Mouse (Mus musculus): ENCODE results near the gene Kcnf1. TPM values are rescaled to one million over a fixed set of nuclear protein-coding genes. Genes with fewer than 3 reads are reported as not detected.
"Not testable (repeated sequence)": the region's sequence is repeated elsewhere in the genome, so short reads cannot be mapped to it uniquely, and the experiment has no call there.

Gene Kcnf1
- total RNA-seq, 2 experiments from 2014 or later: not detected

DNA sequence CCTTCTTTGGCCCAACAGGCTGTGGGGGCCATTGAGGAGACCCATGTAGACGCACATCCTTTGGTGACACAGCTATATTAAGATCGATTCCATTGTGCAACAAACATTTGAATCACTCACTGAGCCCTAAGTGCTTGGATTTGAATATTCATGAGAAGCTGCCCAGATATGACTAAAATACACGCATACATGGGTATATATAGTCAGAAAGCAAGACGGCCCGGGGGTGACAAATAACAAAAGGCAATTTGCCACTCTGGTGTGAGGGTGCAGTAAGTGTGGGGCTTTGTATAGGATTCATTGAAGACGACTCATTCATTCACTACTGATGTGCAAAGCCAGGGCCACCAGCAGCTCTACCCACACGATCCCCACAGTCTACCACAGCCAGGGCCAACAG, 17.1 kb downstream of the Kcnf1 start:
- ATAC-seq (replicated peaks; ENCODE audit: poor library complexity): no peak

DNA sequence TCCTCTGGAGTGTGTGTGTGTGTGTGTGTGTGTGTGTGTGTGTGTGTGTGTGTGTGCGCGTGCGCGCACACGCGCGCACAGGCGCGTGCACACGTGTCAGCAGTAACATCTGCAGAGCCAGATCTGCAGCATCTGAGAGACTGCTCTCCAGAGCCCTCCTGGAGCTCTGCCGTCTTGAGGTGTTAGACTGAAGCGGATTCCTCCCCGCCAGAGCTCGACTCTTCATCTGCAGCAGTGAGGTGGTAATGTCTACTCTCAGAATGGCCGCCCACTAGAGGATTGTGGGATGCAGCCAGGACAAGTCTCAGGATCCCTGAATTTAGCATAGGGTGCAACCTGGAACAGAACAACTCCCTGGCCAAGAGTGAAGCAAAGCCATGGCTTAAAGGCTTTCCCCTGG, 19.1 kb downstream of the Kcnf1 start:
- ATAC-seq (replicated peaks; ENCODE audit: poor library complexity): no peak

DNA sequence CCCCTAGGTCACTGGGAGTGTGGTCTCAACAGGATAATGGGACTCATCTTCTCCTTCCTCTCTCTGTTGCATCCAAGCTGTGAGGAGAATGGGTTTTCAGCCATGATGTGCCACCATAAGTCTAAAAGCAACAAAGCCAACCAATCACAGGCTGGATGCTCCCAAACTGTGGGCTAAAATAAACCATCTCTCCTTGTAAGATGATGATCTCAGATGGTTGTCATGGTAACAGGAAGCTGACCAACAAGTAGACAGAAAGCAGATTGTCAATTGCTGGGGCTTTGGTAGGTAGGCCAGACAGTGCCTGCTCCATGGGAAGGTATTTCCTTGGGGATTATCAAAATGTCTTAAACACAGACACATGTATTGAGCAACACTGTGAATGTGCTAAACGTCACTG, 20.9 kb downstream of the Kcnf1 start:
- no peak for ATAC-seq (replicated peaks; ENCODE audit: poor library complexity)

DNA sequence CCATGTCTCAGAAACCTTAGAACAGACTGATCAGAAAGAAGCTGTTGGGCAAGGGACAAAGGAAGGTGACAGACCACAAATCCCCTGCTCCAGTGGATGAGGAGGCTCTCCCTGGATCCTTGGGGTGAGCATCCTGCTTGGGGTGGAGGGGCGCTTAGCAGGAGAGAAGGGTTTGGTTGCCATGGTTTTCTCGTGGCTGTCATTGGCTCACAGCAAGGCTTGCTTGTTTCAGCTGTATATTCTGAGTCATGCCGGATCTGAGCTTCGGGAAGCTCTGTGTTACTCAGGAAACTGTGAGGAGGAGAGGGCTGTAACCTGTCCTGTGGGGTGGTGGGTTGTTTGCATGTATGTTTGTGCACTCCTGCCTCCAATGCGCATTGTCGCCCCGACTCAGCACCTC, 23.8 kb downstream of the Kcnf1 start:
- no peak for ATAC-seq (replicated peaks; ENCODE audit: poor library complexity)

DNA sequence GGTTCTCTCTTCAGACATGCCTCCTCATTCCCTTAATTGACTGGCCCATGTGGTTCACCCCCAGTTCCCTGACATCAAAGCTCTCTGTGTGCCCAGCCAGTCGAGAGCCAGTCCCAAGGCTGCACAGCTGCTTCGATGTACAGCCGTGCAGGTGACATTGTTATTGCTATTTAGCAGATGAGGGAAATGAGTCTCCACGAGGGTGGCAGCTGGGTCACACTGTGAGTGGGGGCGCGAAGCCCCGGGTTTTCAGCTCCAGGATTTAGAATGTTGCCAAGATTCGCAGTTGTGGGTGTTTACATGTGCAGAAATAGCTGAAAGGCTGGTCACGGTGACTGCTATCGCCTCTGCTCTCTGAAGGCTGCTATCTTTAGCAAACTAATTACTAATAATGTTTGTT, 27.8 kb downstream of the Kcnf1 start:
- ATAC-seq (replicated peaks; ENCODE audit: poor library complexity): no peak

DNA sequence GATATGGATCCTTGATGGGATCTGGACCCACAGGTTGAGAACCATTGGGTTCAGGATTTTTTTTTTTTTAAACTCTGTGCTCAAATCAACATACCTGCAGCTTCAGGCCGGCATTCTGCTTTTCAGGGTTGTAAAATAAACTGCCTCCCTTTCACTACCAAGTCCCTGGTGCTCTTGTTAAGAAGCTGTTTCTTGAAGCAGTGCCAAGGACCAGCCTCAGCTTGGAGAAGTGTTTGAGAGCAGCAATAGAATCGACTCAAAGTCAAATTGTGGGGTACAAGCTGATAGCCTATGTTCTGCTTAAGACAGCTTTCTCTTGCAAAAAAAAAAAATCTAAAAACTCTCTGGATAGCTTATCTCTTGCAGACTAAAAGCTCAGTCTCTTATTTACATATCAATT, 34.9 kb downstream of the Kcnf1 start:
- ATAC-seq (replicated peaks; ENCODE audit: poor library complexity): no peak

DNA sequence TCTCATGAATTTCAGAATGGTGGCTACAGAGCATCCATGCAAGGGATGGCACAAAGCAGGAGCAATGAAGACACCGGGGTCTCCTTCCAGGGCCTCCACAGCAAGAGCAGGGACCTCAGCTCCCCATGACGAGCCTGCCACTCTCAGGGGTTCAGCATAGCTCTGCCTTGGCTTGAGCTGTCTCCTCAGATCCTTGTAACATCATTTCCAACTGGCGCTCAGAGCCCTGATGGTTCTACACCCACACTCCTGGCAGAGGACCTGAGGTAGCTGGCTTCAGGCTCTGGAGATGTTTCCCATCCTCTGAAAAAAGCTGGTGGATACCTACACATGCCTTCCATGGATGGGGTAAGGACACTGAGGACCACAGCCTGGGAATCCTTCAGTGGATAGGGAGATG, 36.3 kb downstream of the Kcnf1 start:
- ATAC-seq (replicated peaks; ENCODE audit: poor library complexity): no peak

DNA sequence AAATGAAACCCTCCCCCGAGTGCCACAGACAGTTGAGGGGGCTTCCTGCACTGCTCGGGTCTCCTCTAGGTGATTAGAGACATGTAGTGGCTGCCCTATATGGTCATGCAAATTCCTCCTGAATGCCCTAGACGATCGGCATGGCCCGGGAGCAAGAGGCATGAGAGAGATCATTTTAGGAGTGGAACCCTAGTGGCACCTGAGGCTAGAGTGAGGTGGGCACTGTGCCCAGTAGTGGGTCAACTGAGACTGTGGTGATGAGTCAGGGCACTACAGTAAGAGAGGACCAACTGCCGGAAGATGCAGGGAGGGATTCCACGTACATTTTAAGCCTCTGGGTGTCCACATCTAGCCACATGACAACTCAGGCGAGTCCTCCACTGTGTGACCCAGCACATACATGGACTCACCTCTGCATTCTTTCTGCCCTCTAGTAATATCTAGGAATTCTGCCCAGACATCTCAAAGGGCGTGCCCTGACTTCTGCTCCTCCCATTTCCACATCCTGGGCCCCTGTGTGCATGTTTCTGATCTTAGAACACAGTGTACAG, 42.1 kb downstream of the Kcnf1 start:
- no peak for ATAC-seq (replicated peaks; ENCODE audit: poor library complexity)

DNA sequence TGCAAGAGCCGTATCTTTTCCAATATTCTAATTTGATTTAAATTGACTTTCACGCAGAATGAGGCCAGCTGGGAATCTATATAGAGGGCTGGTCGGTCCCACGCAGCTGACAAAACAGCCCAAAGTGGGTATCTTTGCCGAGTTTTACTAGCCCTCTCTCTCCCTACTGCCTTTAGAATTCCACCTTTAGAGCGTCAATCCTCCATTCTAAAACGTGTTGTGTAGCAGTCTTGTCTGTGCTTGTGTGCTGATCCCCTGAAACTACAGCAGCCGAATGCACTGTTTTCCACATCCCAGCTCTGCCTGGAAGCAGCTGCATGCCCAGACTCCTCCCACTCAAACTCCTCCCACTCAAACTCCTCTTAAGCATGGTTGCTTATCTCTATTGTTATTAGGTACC, 44.4 kb downstream of the Kcnf1 start:
- ATAC-seq (replicated peaks; ENCODE audit: poor library complexity): no peak

DNA sequence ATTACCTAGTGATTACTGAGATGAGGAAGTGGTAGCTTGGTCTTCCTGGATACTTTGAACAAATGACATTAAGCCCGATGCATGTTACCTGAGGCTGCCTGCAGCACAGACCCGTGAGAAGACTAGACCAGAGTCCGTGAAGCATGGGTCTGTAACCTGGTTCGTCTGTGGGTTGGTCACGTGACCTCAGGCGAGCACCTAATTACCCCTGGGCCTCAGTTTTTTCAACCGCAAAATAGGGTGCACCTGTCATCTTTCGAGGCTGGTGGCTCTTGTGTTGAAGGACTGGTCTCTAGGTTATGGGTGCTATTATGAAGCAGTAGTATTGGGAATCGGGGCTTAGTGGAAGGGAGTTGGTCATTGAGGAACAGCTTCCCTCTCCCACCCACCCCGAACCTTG, 45.1 kb downstream of the Kcnf1 start:
- ATAC-seq (replicated peaks; ENCODE audit: poor library complexity): no peak

DNA sequence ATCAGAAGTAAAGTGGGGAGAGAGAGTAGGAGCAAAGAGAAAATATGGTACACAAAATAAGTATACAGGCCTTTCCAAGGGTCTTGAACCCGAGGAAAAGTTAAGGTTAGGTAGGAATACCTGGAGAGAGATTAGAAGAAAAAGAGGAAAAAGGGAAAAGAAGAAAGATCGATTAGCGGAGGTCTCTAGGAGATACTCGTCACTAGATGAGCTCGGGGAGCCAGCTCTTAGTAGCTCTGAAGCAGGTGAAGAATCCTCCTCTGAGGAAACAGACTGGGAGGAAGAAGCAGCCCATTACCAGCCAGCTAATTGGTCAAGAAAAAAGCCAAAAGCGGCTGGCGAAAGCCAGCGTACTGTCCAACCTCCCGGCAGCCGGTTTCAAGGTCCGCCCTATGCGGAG, 53.8 kb downstream of the Kcnf1 start:
- ATAC-seq (replicated peaks; ENCODE audit: poor library complexity): not testable (repeated sequence)

Other genes with a start within 250 kb of the Kcnf1 start
- gene Pqlc3, start 176.5 kb downstream of the Kcnf1 start, total RNA-seq (2015): 39.9 and 50.4 TPM in 2 replicates
- 19.5 and 21.0 TPM in 2 replicates for gene Pqlc3, start 176.5 kb downstream of the Kcnf1 start, total RNA-seq (2017)
- 0.24 TPM in 1 of 2 replicates, not detected in the other for gene 2410004P03Rik, start 165.2 kb downstream of the Kcnf1 start, total RNA-seq (2015)
- gene 2410004P03Rik, start 165.2 kb downstream of the Kcnf1 start, total RNA-seq (2017): 0.04 TPM in 1 of 2 replicates, not detected in the other
- gene Pdia6, start 89.7 kb upstream of the Kcnf1 start, total RNA-seq (2015): 343 TPM in 2 replicates
- gene Pdia6, start 89.7 kb upstream of the Kcnf1 start, total RNA-seq (2017): 606 and 634 TPM in 2 replicates
- not detected in 2 replicates for gene Atp6v1c2, start 152.5 kb upstream of the Kcnf1 start, total RNA-seq (2015)
- not detected in 2 replicates for gene Atp6v1c2, start 152.5 kb upstream of the Kcnf1 start, total RNA-seq (2017)
- gene Nol10, start 171.6 kb upstream of the Kcnf1 start, total RNA-seq (2015): 21.6 and 22.1 TPM in 2 replicates
- 14.1 and 18.7 TPM in 2 replicates for gene Nol10, start 171.6 kb upstream of the Kcnf1 start, total RNA-seq (2017)

Measured in megakaryocyte progenitor cell, adult 5-6 weeks (primary cell).